In genomic region chrX:73824185-73825151, GRCm38 (mm10) we compare ENCODE assay signal across 8 mouse cellular contexts. TPM values are rescaled to one million over a fixed set of nuclear protein-coding genes. Genes with fewer than 3 reads are reported as not detected.
DNase-seq lines count a peak whose midpoint lies in the region; ATAC-seq and TF ChIP-seq lines count a peak whose summit lies in the region.

TSS of gene Pdzd4 (minus strand) at chrX:73824969.

- peak within 1 kb of the TSS; percentile 66 for H3K4me2 ChIP-seq in embryonic facial prominence, embryonic 11.5 days (ENCODE audit: low read depth, low read length)
- H3K4me2 ChIP-seq in kidney, embryonic 15.5 days, result peak within 1 kb of the TSS; percentile 80
- H3K4me2 ChIP-seq in neural tube, embryonic 12.5 days (replicated peaks), result peak within 1 kb of the TSS; percentile 65

- no peaks in the 10 kb centered on the region for H3K36me3 ChIP-seq in embryonic facial prominence, embryonic 11.5 days (replicated peaks; ENCODE audit: control insufficient read depth, insufficient read depth, low read depth, low read length)
- H3K36me3 ChIP-seq in kidney, embryonic 15.5 days, result no peaks in the 10 kb centered on the region
- no peaks in the 10 kb centered on the region for H3K36me3 ChIP-seq in liver, adult 2 months (ENCODE audit: control insufficient read depth, insufficient read depth, low read length)
- no peaks in the 10 kb centered on the region for H3K36me3 ChIP-seq in neural tube, embryonic 12.5 days

- peak; percentile 85 for ATAC-seq in embryonic facial prominence, embryonic 11.5 days (replicated peaks; ENCODE audit: insufficient number of reproducible peaks, low FRiP score, low TSS enrichment, low read depth)
- peak; percentile 85 for ATAC-seq in kidney, embryonic 15.5 days (replicated peaks; ENCODE audit: low FRiP score)
- peak; percentile 83 for ATAC-seq in neural tube, embryonic 12.5 days (ENCODE audit: low FRiP score, low read depth)

- no peak for TF ChIP-seq POLR2A in liver, adult 2 months (IDR thresholded peaks at IDR 0.05; ENCODE audit: extremely low read depth, insufficient read depth, low read length)

- peaks cover 2% of the 10 kb centered on the region; the same call in 1 of the 2 replicates for H3K27me3 ChIP-seq in embryonic facial prominence, embryonic 11.5 days (ENCODE audit: control insufficient read depth, insufficient read depth, low read length)
- H3K27me3 ChIP-seq in kidney, embryonic 15.5 days, result peaks cover 33% of the 10 kb centered on the region
- peaks cover 6% of the 10 kb centered on the region; the same call in 1 of the 2 replicates for H3K27me3 ChIP-seq in liver, adult 2 months (ENCODE audit: control insufficient read depth, insufficient read depth, low read length)
- H3K27me3 ChIP-seq in neural tube, embryonic 12.5 days (replicated peaks), result no peaks in the 10 kb centered on the region; the same call in 1 of the 2 replicates

- peak within 1 kb of the TSS; percentile 74 for H3K9ac ChIP-seq in embryonic facial prominence, embryonic 11.5 days (replicated peaks; ENCODE audit: low read length)
- peak within 1 kb of the TSS; percentile 65 for H3K9ac ChIP-seq in kidney, embryonic 15.5 days
- peak within 1 kb of the TSS; percentile 47; the same call in 1 of the 2 replicates for H3K9ac ChIP-seq in liver, adult 2 months (ENCODE audit: low read depth, low read length)
- peak within 1 kb of the TSS; percentile 75 for H3K9ac ChIP-seq in neural tube, embryonic 12.5 days

- H3K4me1 ChIP-seq in embryonic facial prominence, embryonic 11.5 days (ENCODE audit: control insufficient read depth, insufficient read depth, low read length), result no peaks in the 10 kb centered on the region
- H3K4me1 ChIP-seq in kidney, embryonic 15.5 days, result peaks cover 7% of the 10 kb centered on the region; the same call in 1 of the 2 replicates
- H3K4me1 ChIP-seq in liver, adult 2 months (ENCODE audit: control insufficient read depth, insufficient read depth, low read length), result no peaks in the 10 kb centered on the region
- no peaks in the 10 kb centered on the region for H3K4me1 ChIP-seq in neural tube, embryonic 12.5 days

- 8% methylated on average over 46 of the region's 84 CpGs for WGBS in embryonic facial prominence, embryonic 11.5 days
- 20% methylated on average over 78 of the region's 84 CpGs for WGBS in kidney, embryonic 15.5 days
- 2% methylated on average over 49 of the region's 84 CpGs for WGBS in liver, adult 2 months
- 14% methylated on average over 69 of the region's 84 CpGs for WGBS in neural tube, embryonic 12.5 days

- H3K4me3 ChIP-seq in embryonic facial prominence, embryonic 11.5 days (ENCODE audit: low read depth, low read length), result peak within 1 kb of the TSS; percentile 54
- peak within 1 kb of the TSS; percentile 64 for H3K4me3 ChIP-seq in kidney, embryonic 15.5 days (replicated peaks)
- H3K4me3 ChIP-seq in liver, adult 2 months (ENCODE audit: insufficient read depth, low read depth, low read length), result peak within 1 kb of the TSS; percentile 60; the same call in 1 of the 2 replicates
- peak within 1 kb of the TSS; percentile 57 for H3K4me3 ChIP-seq in neural tube, embryonic 12.5 days

- H3K27ac ChIP-seq in embryonic facial prominence, embryonic 11.5 days (replicated peaks; ENCODE audit: low read depth, low read length), result no peak within 1 kb of the TSS
- H3K27ac ChIP-seq in kidney, embryonic 15.5 days, result peak within 1 kb of the TSS; percentile 62; the same call in 1 of the 2 replicates
- no peak within 1 kb of the TSS for H3K27ac ChIP-seq in liver, adult 2 months (replicated peaks; ENCODE audit: insufficient read depth, low read depth, low read length)
- peak within 1 kb of the TSS; percentile 72; the same call in 1 of the 2 replicates for H3K27ac ChIP-seq in neural tube, embryonic 12.5 days

- no peaks in the 10 kb centered on the region for H3K79me2 ChIP-seq in liver, adult 2 months (ENCODE audit: control insufficient read depth, insufficient read depth, low read length)

- H3K9me3 ChIP-seq in embryonic facial prominence, embryonic 11.5 days (replicated peaks; ENCODE audit: control insufficient read depth, low read length), result no peaks in the 10 kb centered on the region
- H3K9me3 ChIP-seq in kidney, embryonic 15.5 days (replicated peaks), result no peaks in the 10 kb centered on the region
- H3K9me3 ChIP-seq in neural tube, embryonic 12.5 days, result no peaks in the 10 kb centered on the region

- peak; percentile 10 to 19 for DNase-seq in spleen, adult 18-20 months
- no peak for DNase-seq in spleen, postnatal 14 days (ENCODE audit: low spot score in 2 of 2)
- DNase-seq in embryonic facial prominence, embryonic 11.5 days (ENCODE audit: low spot score), result peak; percentile 67
- DNase-seq in heart, adult 8-10 months (ENCODE audit: low spot score), result peak; percentile 3
- no peak for DNase-seq in liver, adult 2 months (ENCODE audit: extremely low read depth, low read depth, low spot score)
- peak; percentile 34 to 41 for DNase-seq in thymus, adult 18-20 months

- no peak for TF ChIP-seq CTCF in liver, adult 2 months (IDR thresholded peaks at IDR 0.05; ENCODE audit: low read depth, low read length)

RNA-seq across cellular contexts. Expression of gene Pdzd4, which starts in this region (rescaled TPM):
- polyA plus RNA-seq in embryonic facial prominence, embryonic 11.5 days (2014; fragmentation: Nextera tagmentation; extraction: Ambion mirVana), result 0.88 and 1.1 TPM in 2 replicates
- total RNA-seq in heart, adult 8-10 months (2022), result 1 to 10 TPM; 1.2 to 1.7 (median 1.6) TPM
- 0.80 and 0.92 TPM in 2 replicates for polyA plus RNA-seq in kidney, embryonic 15.5 days (2015; fragmentation: Nextera tagmentation; extraction: Ambion mirVana)
- total RNA-seq in liver, adult 2 months (2014; rRNA removed), result 0.09 and 0.20 TPM in 2 replicates
- 0.09 and 0.16 TPM in 2 replicates for polyA plus RNA-seq in liver, adult 2 months (2012; rRNA removed)
- polyA plus RNA-seq in neural tube, embryonic 12.5 days (2016; fragmentation: Nextera tagmentation; extraction: Ambion mirVana), result 2.7 and 3.1 TPM in 2 replicates

Comparison
In these comparisons a context has a peak if more than half of its experiments do, and no peak if none do; other contexts are left out.
1. DNase-seq: peak in spleen, adult 18-20 months (2 of 2), embryonic facial prominence, embryonic 11.5 days (single experiment), heart, adult 8-10 months (single experiment) and thymus, adult 18-20 months (2 of 2); none in spleen, postnatal 14 days (0 of 2) and liver, adult 2 months (single experiment).
2. Peak in ATAC-seq, H3K4me3 ChIP-seq, H3K27ac ChIP-seq, H3K9ac ChIP-seq and H3K4me2 ChIP-seq in kidney, embryonic 15.5 days; RNA of the gene not detected or under 1 TPM.
3. Peak in every context shown above with its lines, with median percentiles within 50 percentile points of each other: ATAC-seq, H3K4me2 ChIP-seq, H3K4me3 ChIP-seq and H3K9ac ChIP-seq.